Mouse (Mus musculus) heart, embryonic 14.5 days (tissue): Measurements from ENCODE around the gene Metap1. TPM values are rescaled to one million over a fixed set of nuclear protein-coding genes. Genes with fewer than 3 reads are reported as not detected.

Experiments
- ATAC-seq: fragments of 200-750 bp; cut with Nextera tagmentation; 2 replicates; pipeline ENCODE4 v1.8.0; 2017; ENCODE audit warnings: low read depth, moderate TSS enrichment; ENCODE audit not compliant: insufficient number of reproducible peaks, insufficient read depth, low FRiP score
- H3K27ac ChIP-seq, 2 experiments: fragments of 200-500 bp in 1 of 2; fragments of 300-500 bp in 1 of 2; sonication (generic) in 1 of 2; replicated peaks in 1 of 2; 2 replicates each; pipeline ENCODE4 v1.5.1; 2012 to 2014; ENCODE audit warnings: low read depth in 2 of 2, low read length in 2 of 2, control low read depth in 1 of 2, mild to moderate bottlenecking in 1 of 2, mixed read lengths in 1 of 2; ENCODE audit not compliant: control insufficient read depth in 1 of 2, insufficient read depth in 1 of 2
- H3K27me3 ChIP-seq: fragments of 300-500 bp; sonication (generic); 2 replicates; pipeline ENCODE4 v1.6.1; 2014; ENCODE audit warnings: mild to moderate bottlenecking, low read length, control low read depth; ENCODE audit not compliant: control insufficient read depth, insufficient read depth
- H3K36me3 ChIP-seq: fragments of 300-500 bp; sonication (generic); 2 replicates; pipeline ENCODE4 v1.6.1; 2014; ENCODE audit warnings: mild to moderate bottlenecking, control low read depth, low read length, mixed read lengths; ENCODE audit not compliant: control insufficient read depth, insufficient read depth
- H3K4me1 ChIP-seq, 2 experiments: fragments of 200-500 bp in 1 of 2; fragments of 300-500 bp in 1 of 2; sonication (generic) in 1 of 2; 2 replicates each; pipeline ENCODE4 v1.6.1; 2012 to 2014; ENCODE audit warnings: low read length in 2 of 2, control low read depth in 1 of 2, mixed read lengths in 1 of 2; ENCODE audit not compliant: control insufficient read depth in 2 of 2, insufficient read depth in 2 of 2
- H3K4me2 ChIP-seq: fragments of 300-500 bp; sonication (generic); 2 replicates; pipeline ENCODE4 v1.6.1; 2014; ENCODE audit warnings: mild to moderate bottlenecking, low read length
- H3K4me3 ChIP-seq, 2 experiments: fragments of 200-500 bp in 1 of 2; fragments of 300-500 bp in 1 of 2; sonication (generic) in 1 of 2; 2 replicates each; pipeline ENCODE4 v1.5.1; 2012 to 2014; ENCODE audit warnings: low read length in 2 of 2, mild to moderate bottlenecking in 2 of 2, control low read depth in 1 of 2, low read depth in 1 of 2, moderate library complexity in 1 of 2; ENCODE audit not compliant: control insufficient read depth in 1 of 2, insufficient read depth in 1 of 2
- H3K9ac ChIP-seq: fragments of 300-500 bp; sonication (generic); 2 replicates; pipeline ENCODE4 v1.6.1; 2014; ENCODE audit warnings: mild to moderate bottlenecking, low read length
- H3K9me3 ChIP-seq: fragments of 300-500 bp; sonication (generic); 2 replicates; pipeline ENCODE4 v1.6.1; 2016; ENCODE audit warnings: low read length, control low read depth; ENCODE audit not compliant: control insufficient read depth
- WGBS: fragments of 180-500 bp; shearing (Covaris S2); extraction: QIAGEN DNeasy Blood & Tissue Kit; methylation state at CpG from one replicate; pipeline ENCODE4 v1.1.7; 2014; 5-methylcytosine and 5-hydroxymethylcytosine counted together
- polyA plus RNA-seq: library from polyadenylated mRNA; unstranded; fragments of >200 nt; fragmentation: Nextera tagmentation; extraction: Ambion mirVana; gene quantifications from 2 replicates; pipeline ENCODE4 v1.2.1, GENCODE M21; 2014

Metap1 gene
- polyA plus RNA-seq, 1 experiment from 2014 or later, result 46.1 TPM

DNA sequence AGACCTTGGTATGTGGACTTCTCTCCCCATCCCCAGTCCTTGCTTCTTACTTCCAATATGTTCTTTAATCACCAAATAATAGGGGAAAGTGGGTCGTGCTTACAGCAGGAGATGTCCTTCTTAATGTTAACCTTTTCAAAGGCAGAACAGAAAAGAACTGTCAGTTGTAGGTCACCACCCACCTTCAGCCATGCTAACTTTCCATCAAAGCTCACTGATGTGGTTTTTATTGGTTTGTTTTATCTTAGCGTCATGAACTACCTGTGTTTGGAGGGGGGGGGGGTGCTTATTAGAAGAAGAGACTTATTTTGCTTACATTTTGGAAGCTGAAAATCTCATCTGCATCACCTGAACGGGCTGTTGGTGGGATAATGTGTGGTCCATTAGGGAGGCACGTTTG is 65.1 kb downstream of the Metap1 start:
- no peak overlapping the region for H3K4me3 ChIP-seq
- no peaks in the 10 kb centered on the region for H3K27me3 ChIP-seq
- no peak overlapping the region for H3K27ac ChIP-seq
- no peaks in the 10 kb centered on the region for H3K9me3 ChIP-seq
- no peak for ATAC-seq
- H3K9ac ChIP-seq, result no peak overlapping the region
- H3K36me3 ChIP-seq, result no peaks in the 10 kb centered on the region
- no peak overlapping the region for H3K4me2 ChIP-seq
- WGBS, result 55% methylated on average over 4 of the region's 4 CpGs
- H3K4me1 ChIP-seq, result no peaks in the 10 kb centered on the region

DNA sequence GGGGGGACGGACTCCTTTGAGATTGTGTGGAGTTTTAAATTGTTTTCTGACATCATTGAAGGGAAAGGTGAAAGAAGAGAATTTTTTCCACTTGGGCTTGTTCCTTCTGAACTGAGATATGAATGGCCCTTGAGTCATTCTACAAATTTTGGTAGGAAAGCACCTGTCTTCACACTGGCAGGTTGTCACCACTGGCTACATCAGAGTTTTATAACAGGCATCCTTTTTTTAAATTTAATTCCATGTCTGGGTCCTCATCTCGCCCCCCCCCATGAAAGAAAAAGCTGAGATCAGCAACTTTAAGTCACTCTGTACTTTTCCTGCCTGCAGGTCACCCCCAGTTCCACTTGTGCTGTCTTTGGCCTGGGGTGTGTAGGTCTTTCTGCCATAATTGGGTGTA is 65.7 kb downstream of the Metap1 start:
- H3K4me3 ChIP-seq, result no peak overlapping the region
- no peak overlapping the region for H3K9ac ChIP-seq
- H3K27ac ChIP-seq, result no peak overlapping the region
- WGBS, result 66% methylated on average over 2 of the region's 2 CpGs
- no peak overlapping the region for H3K4me2 ChIP-seq
- H3K36me3 ChIP-seq, result no peaks in the 10 kb centered on the region
- no peaks in the 10 kb centered on the region for H3K9me3 ChIP-seq
- H3K27me3 ChIP-seq, result no peaks in the 10 kb centered on the region
- ATAC-seq, result no peak
- H3K4me1 ChIP-seq, result no peaks in the 10 kb centered on the region

DNA sequence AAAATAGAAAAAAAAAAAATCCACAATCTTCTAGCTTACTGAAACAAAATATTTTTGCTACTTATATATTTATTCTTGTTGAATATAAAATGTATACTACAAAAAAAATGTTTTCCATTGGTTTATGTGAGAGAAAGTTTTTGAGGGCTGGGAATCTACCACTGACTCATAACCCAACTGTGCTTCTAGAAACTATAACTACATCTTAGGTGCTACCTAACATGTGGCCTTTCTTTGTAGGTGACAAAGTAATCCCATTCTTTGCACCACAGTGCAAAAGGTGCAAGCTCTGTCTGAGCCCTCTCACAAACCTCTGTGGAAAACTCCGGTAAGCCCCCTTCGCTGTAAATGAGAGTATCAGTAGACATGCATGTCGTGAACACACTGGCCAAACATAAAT is 68.9 kb downstream of the Metap1 start:
- no peak for ATAC-seq
- no peaks in the 10 kb centered on the region for H3K36me3 ChIP-seq
- H3K27me3 ChIP-seq, result no peaks in the 10 kb centered on the region
- no peak overlapping the region for H3K9ac ChIP-seq
- H3K4me1 ChIP-seq, result no peaks in the 10 kb centered on the region
- no peak overlapping the region for H3K27ac ChIP-seq
- no peak overlapping the region for H3K4me3 ChIP-seq
- H3K4me2 ChIP-seq, result no peak overlapping the region
- 88% methylated on average over 3 of the region's 3 CpGs for WGBS
- H3K9me3 ChIP-seq, result no peaks in the 10 kb centered on the region

DNA sequence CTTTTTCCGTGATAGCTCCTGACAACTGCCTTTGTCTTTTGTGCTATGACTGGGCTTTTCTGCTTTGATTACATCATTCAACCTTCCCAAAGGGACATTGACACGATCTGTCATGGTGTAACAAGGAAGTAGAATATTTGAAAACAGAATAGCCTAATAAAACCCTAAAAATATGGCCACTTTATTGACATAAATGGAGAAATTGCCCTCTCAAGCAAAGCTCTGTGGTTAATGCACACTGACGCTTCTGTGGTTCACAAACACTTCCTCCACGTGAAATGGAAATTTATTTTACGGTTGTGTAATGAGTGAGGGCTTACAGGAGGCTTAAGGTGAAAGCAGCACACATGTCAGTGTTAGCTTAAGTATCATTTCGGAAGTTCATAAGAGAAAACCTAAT is 69.9 kb downstream of the Metap1 start:
- no peak overlapping the region for H3K4me2 ChIP-seq
- H3K9me3 ChIP-seq, result no peaks in the 10 kb centered on the region
- H3K27ac ChIP-seq, result no peak overlapping the region
- no peaks in the 10 kb centered on the region for H3K36me3 ChIP-seq
- no peak for ATAC-seq
- H3K9ac ChIP-seq, result no peak overlapping the region
- no peak overlapping the region for H3K4me3 ChIP-seq
- 77% methylated on average over 6 of the region's 6 CpGs for WGBS
- no peaks in the 10 kb centered on the region for H3K4me1 ChIP-seq
- H3K27me3 ChIP-seq, result no peaks in the 10 kb centered on the region

DNA sequence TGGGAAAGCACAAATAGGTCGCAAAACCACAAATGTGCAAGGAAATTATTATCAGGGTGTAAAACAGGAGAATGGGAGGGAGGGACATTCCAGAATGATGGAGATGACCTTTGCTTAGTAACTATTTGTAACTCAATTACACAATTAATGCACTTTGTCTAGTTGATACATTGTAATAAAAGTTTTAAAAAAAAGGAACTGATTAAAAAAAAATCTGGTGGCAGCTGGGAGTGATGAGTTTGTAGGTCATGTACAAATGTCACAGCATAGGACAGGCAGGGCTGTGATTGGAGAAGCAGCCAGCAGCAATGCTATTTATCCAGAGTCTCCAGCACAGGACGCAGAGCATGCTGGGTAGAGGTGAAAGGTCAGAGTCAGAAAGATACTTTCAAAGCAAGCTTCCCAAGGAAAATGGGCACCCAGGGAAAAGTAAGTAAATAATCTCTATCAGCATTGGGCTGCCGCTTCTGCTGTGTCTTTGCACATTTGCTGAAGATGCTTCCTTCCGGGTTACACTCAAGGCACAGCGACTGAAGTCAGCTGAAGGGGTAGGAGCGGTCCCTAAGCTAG is 74.1 kb downstream of the Metap1 start, which contains the start of gene Adh4:
Gene Adh4, plus strand, starts transcription at position 346 of the 570 bp plus-strand sequence.
- Histone ChIP-seq H3K9me3 (no peaks in the 10 kb centered on the region), H3K4me3 (no peak within 1 kb of the TSS), H3K9ac (no peak within 1 kb of the TSS), H3K27me3 (no peaks in the 10 kb centered on the region), H3K4me2 (no peak within 1 kb of the TSS), H3K36me3 (no peaks in the 10 kb centered on the region), H3K27ac (no peak within 1 kb of the TSS), H3K4me1 (no peaks in the 10 kb centered on the region)
- no peak for ATAC-seq
- 76% methylated on average over 6 of the region's 6 CpGs for WGBS

DNA sequence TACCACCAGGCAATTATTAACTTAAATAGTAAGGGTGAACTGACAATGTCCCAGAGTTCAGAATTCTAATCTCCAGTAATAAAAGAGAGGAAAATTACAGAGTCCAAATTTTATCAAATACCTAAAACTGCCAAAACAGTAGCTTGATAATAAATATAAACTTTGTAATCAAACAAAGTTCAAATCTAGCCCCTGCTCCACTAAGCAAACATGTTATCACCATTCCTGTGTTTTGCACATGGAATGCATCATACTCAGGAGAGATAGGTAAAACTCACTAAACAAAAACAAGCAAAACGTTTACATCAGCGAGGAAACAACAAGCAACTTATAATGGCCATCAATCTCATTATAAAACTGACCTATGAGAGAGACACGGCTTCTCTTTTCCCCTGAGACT is 79.1 kb downstream of the Metap1 start:
- no peak overlapping the region for H3K9ac ChIP-seq
- H3K4me2 ChIP-seq, result no peak overlapping the region
- H3K4me1 ChIP-seq, result no peaks in the 10 kb centered on the region
- ATAC-seq, result no peak
- H3K9me3 ChIP-seq, result no peaks in the 10 kb centered on the region
- H3K27ac ChIP-seq, result no peak overlapping the region
- no peaks in the 10 kb centered on the region for H3K27me3 ChIP-seq
- H3K36me3 ChIP-seq, result no peaks in the 10 kb centered on the region
- 82% methylated on average over 3 of the region's 3 CpGs for WGBS
- no peak overlapping the region for H3K4me3 ChIP-seq

DNA sequence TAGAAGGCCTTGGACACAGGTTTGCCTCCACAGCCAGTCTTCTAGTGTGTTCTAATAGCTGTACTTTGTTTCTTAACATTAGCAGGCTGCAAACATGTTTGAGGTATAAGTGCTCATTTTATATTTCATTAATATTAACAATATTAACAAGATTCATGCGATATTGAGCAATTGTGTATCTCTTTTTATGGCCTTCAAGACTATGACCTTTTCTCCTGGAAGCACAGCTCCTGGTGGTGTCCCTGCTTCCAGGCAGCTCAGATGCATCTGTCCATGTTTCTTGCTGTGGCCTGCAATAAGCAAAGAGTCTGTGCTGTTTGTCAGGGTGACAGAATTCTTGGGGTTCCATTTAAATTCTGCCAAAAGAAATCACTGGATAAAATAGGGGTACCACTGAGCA is 79.7 kb downstream of the Metap1 start:
- WGBS, result 71% methylated on average over 1 of the region's 1 CpGs
- H3K27me3 ChIP-seq, result no peaks in the 10 kb centered on the region
- H3K9me3 ChIP-seq, result no peaks in the 10 kb centered on the region
- no peaks in the 10 kb centered on the region for H3K4me1 ChIP-seq
- no peak for ATAC-seq
- no peaks in the 10 kb centered on the region for H3K36me3 ChIP-seq
- no peak overlapping the region for H3K9ac ChIP-seq
- no peak overlapping the region for H3K4me2 ChIP-seq
- H3K4me3 ChIP-seq, result no peak overlapping the region
- no peak overlapping the region for H3K27ac ChIP-seq
